Mouse (Mus musculus) layer of hippocampus, postnatal 36 days (tissue): ENCODE measurements around the gene Stard9. TPM values are rescaled to one million over a fixed set of nuclear protein-coding genes. Genes with fewer than 3 reads are reported as not detected.
A peak's percentile ranks its signal among the peaks of the same experiment; 100 is the strongest.

Experiments
- DNase-seq, 2 experiments: peaks; one replicate each; pipeline ENCODE4 v3.0.0; 2022
- total RNA-seq, 2 experiments: library from RNA; stranded (reverse); gene quantifications; 2 replicates each; pipeline ENCODE4 v1.2.3; 2021

Gene Stard9
- total RNA-seq, 2 experiments from 2014 or later = 8.4 to 9.0 TPM

DNA sequence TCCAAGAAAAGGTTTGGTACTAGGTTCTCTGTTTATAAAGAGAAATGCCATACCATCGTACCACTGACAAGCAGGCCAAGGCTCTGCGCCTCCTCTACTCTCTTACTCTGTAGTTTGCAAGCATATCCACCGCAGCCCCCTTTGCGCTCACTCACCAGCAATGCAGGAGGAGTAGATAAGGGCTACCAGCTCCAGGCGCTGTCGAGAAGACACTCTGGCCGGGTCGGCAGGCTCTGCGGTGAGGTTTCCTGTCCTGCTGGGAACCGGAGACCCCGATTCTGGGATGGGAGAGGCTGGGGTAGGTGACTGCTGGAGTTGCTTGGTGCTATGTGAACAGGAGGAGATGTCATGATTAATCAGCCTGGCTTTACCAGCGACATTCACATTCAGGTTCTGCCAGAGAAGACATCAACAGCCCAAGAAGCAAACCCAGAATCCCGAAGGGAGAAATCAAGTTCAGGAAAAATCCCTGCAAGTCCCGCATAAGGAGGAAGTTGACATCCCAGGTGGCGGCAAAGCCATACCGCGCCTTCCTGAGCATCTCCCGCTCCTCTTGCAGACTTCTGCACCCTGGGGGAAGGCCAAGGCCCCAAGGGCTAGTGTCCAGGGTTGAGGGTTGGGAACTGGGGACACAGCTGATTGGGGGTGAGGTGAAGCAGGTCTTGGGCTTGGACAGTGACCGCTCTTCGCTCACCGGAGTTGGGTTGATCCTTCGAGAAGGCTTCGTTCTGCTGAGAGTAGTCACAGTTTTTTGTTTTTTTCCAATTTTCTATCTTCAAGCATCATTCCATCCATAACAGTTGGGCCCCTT lies 101.1 kb downstream of the Stard9 start:
- peak; percentile 9 to 20 for DNase-seq

GRCm38 (mm10) chr2:120730639-120731166 lies 101.8 kb downstream of the Stard9 start:
- peak in 1 of 2 experiments; percentile 12 for DNase-seq

DNA sequence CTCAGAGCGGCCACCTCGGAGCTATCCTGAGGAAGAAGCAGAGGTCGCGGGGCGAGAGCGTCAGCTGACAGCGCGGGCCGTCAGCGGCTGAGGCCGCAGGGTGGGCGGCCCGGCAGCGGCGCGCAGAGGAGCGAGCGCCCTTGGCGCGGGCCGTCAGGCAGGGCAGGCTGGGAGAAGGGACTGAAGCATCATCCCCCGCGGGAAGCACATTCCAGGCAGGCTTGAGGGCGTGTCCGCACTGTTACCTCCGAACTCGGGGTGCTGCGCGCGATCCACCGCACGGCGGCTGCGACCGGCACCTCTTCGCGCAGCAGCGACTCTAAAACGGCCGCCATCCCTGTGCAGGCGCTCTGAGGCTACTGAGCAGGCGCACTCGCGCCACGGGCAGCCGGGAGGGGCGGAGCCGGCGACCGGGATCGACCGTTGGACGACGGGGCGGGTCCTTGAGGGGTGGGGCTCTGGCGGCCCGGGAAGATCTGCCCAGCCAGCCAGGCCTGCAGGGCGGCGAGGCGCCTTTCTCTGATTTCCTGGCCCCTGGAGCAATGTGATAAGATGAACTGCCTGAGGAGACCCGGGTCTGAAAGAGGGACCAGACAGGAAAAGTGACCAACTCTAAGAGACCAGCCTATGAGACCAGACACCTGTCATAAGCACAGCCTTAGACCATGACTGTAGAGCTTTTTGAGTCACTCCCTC lies 102.4 kb downstream of the Stard9 start:
- DNase-seq = peak; percentile 90 to 92

DNA sequence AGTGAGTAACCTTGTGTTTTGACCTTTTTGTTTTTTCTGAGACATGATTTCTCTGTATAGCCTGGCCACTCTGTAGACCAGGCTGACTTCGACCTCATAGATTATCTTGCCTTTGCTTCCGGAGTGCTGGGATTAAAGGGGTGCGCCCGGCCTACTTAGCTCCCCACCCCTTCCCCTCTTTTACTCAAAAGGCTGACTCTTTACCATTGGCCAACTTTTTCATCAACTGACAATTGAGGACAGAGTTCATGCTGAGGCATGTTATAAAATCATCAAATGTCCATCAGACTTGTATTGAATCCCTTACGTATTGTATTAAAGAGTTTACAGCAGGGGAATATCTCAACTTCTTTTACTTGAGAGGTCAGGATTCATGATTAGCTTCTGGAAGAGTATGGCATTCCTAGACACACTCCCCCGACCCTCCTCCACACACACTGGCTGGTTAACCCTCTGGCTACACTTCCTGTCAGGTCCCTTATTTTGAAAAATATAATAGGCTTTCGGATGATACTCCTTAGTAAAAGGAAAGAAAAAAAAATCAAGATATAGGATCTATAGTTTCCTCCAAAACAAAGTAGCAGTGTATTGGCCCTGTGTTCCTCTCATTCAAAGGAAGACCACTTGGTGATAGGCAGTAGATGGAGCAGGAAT lies 103.1 kb downstream of the Stard9 start:
- DNase-seq = no peak

- no peak for DNase-seq
Observed at GRCm38 (mm10) chr2:120745496-120745895, 116.6 kb downstream of the Stard9 start.

- DNase-seq = no peak
Observed at GRCm38 (mm10) chr2:120748041-120748440, 119.1 kb downstream of the Stard9 start.

- no peak for DNase-seq
Observed at GRCm38 (mm10) chr2:120761922-120762321, 133.0 kb downstream of the Stard9 start.

DNA sequence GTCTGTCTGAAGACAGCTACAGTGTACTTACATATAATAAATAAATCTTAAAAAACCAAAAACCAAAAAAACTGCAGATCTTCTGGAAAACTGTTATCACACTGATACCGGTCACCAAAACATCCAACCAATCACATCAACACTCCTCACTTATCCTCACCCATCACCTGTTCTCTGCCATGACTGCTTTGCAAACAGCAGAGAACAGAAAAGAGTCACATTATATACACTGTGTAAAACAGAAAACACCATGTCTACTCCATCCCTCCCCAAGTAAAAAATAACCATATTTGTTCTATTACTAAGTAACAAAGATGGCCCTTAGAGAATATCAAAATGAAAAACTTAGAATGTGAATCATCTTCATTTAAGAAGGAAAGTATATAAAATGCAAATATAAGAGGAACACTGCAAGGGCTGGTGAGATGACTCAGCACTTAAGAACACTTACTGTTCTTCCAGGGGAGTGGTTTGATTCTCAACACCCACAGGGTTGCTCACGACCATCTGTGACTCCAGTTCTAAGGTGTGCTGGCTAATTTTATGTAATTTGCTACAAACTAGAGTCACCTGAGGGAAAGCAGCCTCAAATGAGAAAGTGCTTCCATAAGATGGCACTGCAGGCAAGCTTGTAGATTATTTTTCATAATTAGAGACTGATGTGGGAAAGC lies 141.5 kb downstream of the Stard9 start:
- no peak for DNase-seq

Other genes with a start within 250 kb of the Stard9 start
- 10 to 100 TPM; 11.0 to 11.1 TPM for gene Ganc, start 225.2 kb upstream of the Stard9 start, total RNA-seq
- gene Tmem87a, start 225.0 kb upstream of the Stard9 start, total RNA-seq = 10 to 100 TPM; 41.2 to 43.8 TPM
- 10 to 100 TPM; 19.2 to 22.5 TPM for gene Capn3, start 173.1 kb upstream of the Stard9 start, total RNA-seq
- 100 to 1,000 TPM; 157 to 163 TPM for gene Zfp106, start 65.3 kb upstream of the Stard9 start, total RNA-seq
- gene Snap23, start 61.5 kb upstream of the Stard9 start, total RNA-seq = 10 to 100 TPM; 19.2 to 25.1 TPM
- gene Haus2, start 19.7 kb upstream of the Stard9 start, total RNA-seq = 10 to 100 TPM; 13.2 to 14.0 TPM
- 10 to 100 TPM; 32.3 to 34.4 TPM for gene Lrrc57, start 19.6 kb upstream of the Stard9 start, total RNA-seq
- 10 to 100 TPM; 23.7 to 25.4 TPM for gene Cdan1, start 221.0 kb downstream of the Stard9 start, total RNA-seq
- gene Ttbk2, start 221.5 kb downstream of the Stard9 start, total RNA-seq = 10 to 100 TPM; 69.6 to 72.2 TPM